Mouse (Mus musculus) midbrain, embryonic 10.5 days (tissue): ENCODE measurements around the gene Wbp2. TPM values are rescaled to one million over a fixed set of nuclear protein-coding genes. Genes with fewer than 3 reads are reported as not detected.

ENCODE experiments used
- DNase-seq: peaks from one replicate; pipeline ENCODE4 v3.0.0-alpha.2; 2017; ENCODE audit warnings: low spot score
- H3K27ac ChIP-seq: fragments of 300-500 bp; sonication (generic); replicated peaks from 2 replicates; pipeline ENCODE4 v1.5.1; 2016; ENCODE audit warnings: mild to moderate bottlenecking
- H3K27me3 ChIP-seq: fragments of 300-500 bp; sonication (generic); 2 replicates; pipeline ENCODE4 v1.6.1; 2016; ENCODE audit warnings: low read depth, mild to moderate bottlenecking; ENCODE audit not compliant: poor library complexity, severe bottlenecking
- H3K36me3 ChIP-seq: fragments of 300-500 bp; sonication (generic); 2 replicates; pipeline ENCODE4 v1.6.1; 2016; ENCODE audit warnings: mild to moderate bottlenecking, moderate library complexity
- H3K4me1 ChIP-seq: fragments of 300-500 bp; sonication (generic); 2 replicates; pipeline ENCODE4 v1.6.1; 2016
- H3K4me3 ChIP-seq: fragments of 300-500 bp; sonication (generic); 2 replicates; pipeline ENCODE4 v1.5.1; 2016; ENCODE audit warnings: mild to moderate bottlenecking, moderate library complexity
- H3K9me3 ChIP-seq: fragments of 300-500 bp; sonication (generic); replicated peaks from 2 replicates; pipeline ENCODE4 v1.6.1; 2016; ENCODE audit warnings: mild to moderate bottlenecking
- whole genome bisulfite sequencing: fragments of 180-500 bp; shearing (Covaris S2); methylation state at CpG from one replicate; pipeline ENCODE4 v1.1.7; 2016; 5-methylcytosine and 5-hydroxymethylcytosine counted together
- polyA plus RNA-seq: library from polyadenylated mRNA; unstranded; fragments of >200 nt; fragmentation: Nextera tagmentation; extraction: Ambion mirVana; gene quantifications from 2 replicates; pipeline ENCODE4 v1.2.1, GENCODE M21; 2016

The Wbp2 gene
- polyA plus RNA-seq, 1 experiment from 2014 or later = 91.8 TPM

GRCm38 (mm10) chr11:116078676-116079320 lies 8.0 kb downstream of the Wbp2 start:
- Histone ChIP-seq H3K27me3 (no peaks in the 10 kb centered on the region; the same call in 1 of the 2 replicates), H3K36me3 (peaks cover 50% of the 10 kb centered on the region), H3K4me1 (peaks cover 65% of the 10 kb centered on the region), H3K4me3 (peak overlapping the region; percentile 49), H3K9me3 (no peaks in the 10 kb centered on the region), H3K27ac (peak overlapping the region; percentile 88)
- DNase-seq = peak; percentile 67
- 18% methylated on average over 10 of the region's 10 CpGs for WGBS

- H3K36me3 ChIP-seq = peaks cover 44% of the 10 kb centered on the region
- 13% methylated on average over 16 of the region's 16 CpGs for WGBS
- H3K4me1 ChIP-seq = peaks cover 65% of the 10 kb centered on the region
- peak overlapping the region; percentile 88 for H3K27ac ChIP-seq
- no peaks in the 10 kb centered on the region; the same call in 1 of the 2 replicates for H3K27me3 ChIP-seq
- DNase-seq = peak; percentile 69
- H3K9me3 ChIP-seq = no peaks in the 10 kb centered on the region
- H3K4me3 ChIP-seq = peak overlapping the region; percentile 49
Measured at GRCm38 (mm10) chr11:116078221-116078620, 8.6 kb downstream of the Wbp2 start.

- Histone ChIP-seq H3K9me3 (no peaks in the 10 kb centered on the region), H3K27me3 (no peaks in the 10 kb centered on the region; the same call in 1 of the 2 replicates), H3K4me1 (peaks cover 65% of the 10 kb centered on the region), H3K27ac (peak within 1 kb of the TSS; percentile 88), H3K4me3 (peak within 1 kb of the TSS; percentile 49), H3K36me3 (peaks cover 40% of the 10 kb centered on the region)
- whole genome bisulfite sequencing = 68% methylated on average over 22 of the region's 22 CpGs
- DNase-seq = no peak
Measured at GRCm38 (mm10) chr11:116077446-116078204, 9.2 kb downstream of the Wbp2 start, which contains the start of gene Unc13d. Unc13d (minus strand) TSS chr11:116077961.

GRCm38 (mm10) chr11:116076836-116077235 lies 10.0 kb downstream of the Wbp2 start:
- DNase-seq = no peak
- WGBS = 89% methylated on average over 7 of the region's 7 CpGs
- Histone ChIP-seq H3K4me3 (peak overlapping the region; percentile 49; the same call in 1 of the 2 replicates), H3K27me3 (no peaks in the 10 kb centered on the region; the same call in 1 of the 2 replicates), H3K27ac (peak overlapping the region; percentile 88), H3K36me3 (peaks cover 32% of the 10 kb centered on the region), H3K4me1 (peaks cover 65% of the 10 kb centered on the region), H3K9me3 (no peaks in the 10 kb centered on the region)

GRCm38 (mm10) chr11:116076266-116076540 lies 10.6 kb downstream of the Wbp2 start:
- H3K27me3 ChIP-seq = no peaks in the 10 kb centered on the region; the same call in 1 of the 2 replicates
- WGBS = 68% methylated on average over 7 of the region's 7 CpGs
- H3K27ac ChIP-seq = peak overlapping the region; percentile 88
- no peaks in the 10 kb centered on the region for H3K9me3 ChIP-seq
- H3K36me3 ChIP-seq = peaks cover 25% of the 10 kb centered on the region
- H3K4me3 ChIP-seq = peak overlapping the region; percentile 12; the same call in 1 of the 2 replicates
- peaks cover 60% of the 10 kb centered on the region for H3K4me1 ChIP-seq
- DNase-seq = no peak

- H3K36me3 ChIP-seq = peaks cover 20% of the 10 kb centered on the region
- H3K9me3 ChIP-seq = no peaks in the 10 kb centered on the region
- WGBS = 62% methylated on average over 20 of the region's 20 CpGs
- H3K27ac ChIP-seq = peak overlapping the region; percentile 88
- peak overlapping the region; percentile 12; the same call in 1 of the 2 replicates for H3K4me3 ChIP-seq
- DNase-seq = no peak
- H3K4me1 ChIP-seq = peaks cover 57% of the 10 kb centered on the region
- no peaks in the 10 kb centered on the region; the same call in 1 of the 2 replicates for H3K27me3 ChIP-seq
Measured at GRCm38 (mm10) chr11:116075539-116076265, 11.1 kb downstream of the Wbp2 start.

GRCm38 (mm10) chr11:116074436-116074991 lies 12.3 kb downstream of the Wbp2 start:
- Histone ChIP-seq H3K36me3 (peaks cover 9% of the 10 kb centered on the region), H3K4me3 (no peak overlapping the region), H3K4me1 (peaks cover 45% of the 10 kb centered on the region), H3K27me3 (no peaks in the 10 kb centered on the region; the same call in 1 of the 2 replicates), H3K9me3 (no peaks in the 10 kb centered on the region), H3K27ac (0 out of 2 replicates have a peak overlapping the region, but pooled peaks have one; percentile 6)
- no peak for DNase-seq
- WGBS = 68% methylated on average over 7 of the region's 7 CpGs

- H3K27ac ChIP-seq = no peak overlapping the region
- no peaks in the 10 kb centered on the region; the same call in 1 of the 2 replicates for H3K27me3 ChIP-seq
- H3K4me1 ChIP-seq = peaks cover 26% of the 10 kb centered on the region
- no peaks in the 10 kb centered on the region for H3K36me3 ChIP-seq
- 84% methylated on average over 3 of the region's 3 CpGs for WGBS
- H3K4me3 ChIP-seq = no peak overlapping the region
- no peaks in the 10 kb centered on the region for H3K9me3 ChIP-seq
- DNase-seq = no peak
Measured at GRCm38 (mm10) chr11:116072608-116073007, 14.2 kb downstream of the Wbp2 start.

- WGBS = 65% methylated on average over 5 of the region's 5 CpGs
- no peak overlapping the region for H3K27ac ChIP-seq
- DNase-seq = no peak
Measured at GRCm38 (mm10) chr11:116071510-116071909, 15.3 kb downstream of the Wbp2 start.

GRCm38 (mm10) chr11:116065345-116065744 lies 21.4 kb downstream of the Wbp2 start:
- Histone ChIP-seq H3K36me3 (peaks cover 24% of the 10 kb centered on the region), H3K4me3 (no peak overlapping the region), H3K9me3 (no peaks in the 10 kb centered on the region), H3K27ac (no peak overlapping the region), H3K27me3 (no peaks in the 10 kb centered on the region), H3K4me1 (peaks cover 22% of the 10 kb centered on the region)
- 89% methylated on average over 12 of the region's 12 CpGs for WGBS
- no peak for DNase-seq

More at GRCm38 (mm10) chr11:116071510-116071909, 15.3 kb downstream of the Wbp2 start:
- no peaks in the 10 kb centered on the region for H3K9me3 ChIP-seq
- H3K27me3 ChIP-seq = no peaks in the 10 kb centered on the region
- H3K4me1 ChIP-seq = peaks cover 15% of the 10 kb centered on the region
- no peak overlapping the region for H3K4me3 ChIP-seq
- no peaks in the 10 kb centered on the region for H3K36me3 ChIP-seq

GRCm38 (mm10) chr11:116064187-116064867 lies 22.5 kb downstream of the Wbp2 start:
- 65% methylated on average over 23 of the region's 23 CpGs for WGBS
- no peak for DNase-seq
- no peaks in the 10 kb centered on the region for H3K27me3 ChIP-seq
- H3K36me3 ChIP-seq = peaks cover 34% of the 10 kb centered on the region
- H3K27ac ChIP-seq = peak overlapping the region; percentile 46
- peaks cover 22% of the 10 kb centered on the region for H3K4me1 ChIP-seq
- no peak overlapping the region for H3K4me3 ChIP-seq
- no peaks in the 10 kb centered on the region for H3K9me3 ChIP-seq

GRCm38 (mm10) chr11:116063562-116063961 lies 23.2 kb downstream of the Wbp2 start:
- Histone ChIP-seq H3K27ac (no peak overlapping the region), H3K27me3 (no peaks in the 10 kb centered on the region), H3K9me3 (no peaks in the 10 kb centered on the region), H3K4me3 (no peak overlapping the region), H3K4me1 (peaks cover 22% of the 10 kb centered on the region), H3K36me3 (peaks cover 41% of the 10 kb centered on the region)
- no peak for DNase-seq
- 68% methylated on average over 13 of the region's 13 CpGs for WGBS
